Mouse (Mus musculus): ENCODE data around the gene Asb2. TPM values are rescaled to one million over a fixed set of nuclear protein-coding genes. Genes with fewer than 3 reads are reported as not detected.

Gene Asb2
- polyA plus RNA-seq, 1 experiment from 2014 or later, result 0.57 TPM

GRCm38 (mm10) chr12:103373530-103374236 lies 17.9 kb upstream of the Asb2 start:
- Histone ChIP-seq H3K4me3 (no peak overlapping the region), H3K9me3 (no peaks in the 10 kb centered on the region), H3K36me3 (replicated peaks) (no peaks in the 10 kb centered on the region), H3K27ac (no peak overlapping the region), H3K4me1 (no peaks in the 10 kb centered on the region), H3K27me3 (ENCODE audit: poor library complexity, severe bottlenecking) (peaks cover 1% of the 10 kb centered on the region)
- 85% methylated on average over 8 of the region's 8 CpGs for WGBS
- DNase-seq (ENCODE audit: extremely low spot score, low spot score), result no peak

- Histone ChIP-seq H3K4me3 (no peak overlapping the region), H3K9me3 (no peaks in the 10 kb centered on the region), H3K27ac (no peak overlapping the region), H3K36me3 (replicated peaks) (no peaks in the 10 kb centered on the region), H3K27me3 (ENCODE audit: poor library complexity, severe bottlenecking) (peaks cover 9% of the 10 kb centered on the region), H3K4me1 (peaks cover 8% of the 10 kb centered on the region; the same call in 1 of the 2 replicates)
- WGBS, result 33% methylated on average over 6 of the region's 6 CpGs
- DNase-seq (ENCODE audit: extremely low spot score, low spot score), result peak; percentile 62
Measured at GRCm38 (mm10) chr12:103371711-103372110, 15.9 kb upstream of the Asb2 start.

GRCm38 (mm10) chr12:103370861-103371260 lies 15.1 kb upstream of the Asb2 start:
- H3K9me3 ChIP-seq, result no peaks in the 10 kb centered on the region
- WGBS, result 82% methylated on average over 4 of the region's 4 CpGs
- H3K36me3 ChIP-seq (replicated peaks), result no peaks in the 10 kb centered on the region
- peaks cover 8% of the 10 kb centered on the region; the same call in 1 of the 2 replicates for H3K4me1 ChIP-seq
- H3K27me3 ChIP-seq (ENCODE audit: poor library complexity, severe bottlenecking), result peaks cover 9% of the 10 kb centered on the region
- H3K4me3 ChIP-seq, result no peak overlapping the region
- no peak overlapping the region for H3K27ac ChIP-seq
- DNase-seq (ENCODE audit: extremely low spot score, low spot score), result no peak

GRCm38 (mm10) chr12:103368777-103369176 lies 13.0 kb upstream of the Asb2 start:
- H3K27me3 ChIP-seq (ENCODE audit: poor library complexity, severe bottlenecking), result peaks cover 9% of the 10 kb centered on the region
- H3K9me3 ChIP-seq, result no peaks in the 10 kb centered on the region
- 67% methylated on average over 2 of the region's 2 CpGs for WGBS
- no peak for DNase-seq (ENCODE audit: extremely low spot score, low spot score)
- peaks cover 8% of the 10 kb centered on the region; the same call in 1 of the 2 replicates for H3K4me1 ChIP-seq
- H3K4me3 ChIP-seq, result no peak overlapping the region
- H3K27ac ChIP-seq, result no peak overlapping the region
- no peaks in the 10 kb centered on the region for H3K36me3 ChIP-seq (replicated peaks)

GRCm38 (mm10) chr12:103368326-103368669 lies 12.5 kb upstream of the Asb2 start:
- WGBS, result 78% methylated on average over 7 of the region's 7 CpGs

GRCm38 (mm10) chr12:103367620-103368325 lies 12.0 kb upstream of the Asb2 start:
- Histone ChIP-seq H3K4me1 (peaks cover 8% of the 10 kb centered on the region; the same call in 1 of the 2 replicates), H3K27ac (peak overlapping the region; percentile 67), H3K27me3 (ENCODE audit: poor library complexity, severe bottlenecking) (peaks cover 9% of the 10 kb centered on the region), H3K4me3 (peak overlapping the region; percentile 13; the same call in 1 of the 2 replicates), H3K36me3 (replicated peaks) (no peaks in the 10 kb centered on the region), H3K9me3 (no peaks in the 10 kb centered on the region)
- 20% methylated on average over 18 of the region's 18 CpGs for WGBS
- peak; percentile 84 for DNase-seq (ENCODE audit: extremely low spot score, low spot score)

More at GRCm38 (mm10) chr12:103368326-103368669, 12.5 kb upstream of the Asb2 start:
- peaks cover 9% of the 10 kb centered on the region for H3K27me3 ChIP-seq (ENCODE audit: poor library complexity, severe bottlenecking)
- H3K4me1 ChIP-seq, result peaks cover 8% of the 10 kb centered on the region; the same call in 1 of the 2 replicates
- no peak overlapping the region for H3K27ac ChIP-seq
- H3K36me3 ChIP-seq (replicated peaks), result no peaks in the 10 kb centered on the region
- no peaks in the 10 kb centered on the region for H3K9me3 ChIP-seq
- no peak for DNase-seq (ENCODE audit: extremely low spot score, low spot score)
- 0 out of 2 replicates have a peak overlapping the region, but pooled peaks have one; percentile 13 for H3K4me3 ChIP-seq

GRCm38 (mm10) chr12:103367171-103367570 lies 11.4 kb upstream of the Asb2 start:
- Histone ChIP-seq H3K27ac (no peak overlapping the region), H3K4me1 (peaks cover 8% of the 10 kb centered on the region; the same call in 1 of the 2 replicates), H3K27me3 (ENCODE audit: poor library complexity, severe bottlenecking) (peaks cover 9% of the 10 kb centered on the region), H3K9me3 (no peaks in the 10 kb centered on the region), H3K4me3 (no peak overlapping the region), H3K36me3 (replicated peaks) (no peaks in the 10 kb centered on the region)
- WGBS, result 88% methylated on average over 2 of the region's 2 CpGs
- no peak for DNase-seq (ENCODE audit: extremely low spot score, low spot score)

GRCm38 (mm10) chr12:103362336-103362735 lies 6.5 kb upstream of the Asb2 start:
- Histone ChIP-seq H3K4me3 (no peak overlapping the region), H3K27ac (no peak overlapping the region), H3K9me3 (no peaks in the 10 kb centered on the region), H3K36me3 (replicated peaks) (no peaks in the 10 kb centered on the region), H3K27me3 (ENCODE audit: poor library complexity, severe bottlenecking) (no peaks in the 10 kb centered on the region), H3K4me1 (peaks cover 6% of the 10 kb centered on the region; the same call in 1 of the 2 replicates)
- no peak for DNase-seq (ENCODE audit: extremely low spot score, low spot score)
- 89% methylated on average over 3 of the region's 3 CpGs for WGBS

GRCm38 (mm10) chr12:103361539-103362307 lies 5.9 kb upstream of the Asb2 start:
- H3K27ac ChIP-seq, result no peak overlapping the region
- no peaks in the 10 kb centered on the region for H3K9me3 ChIP-seq
- 92% methylated on average over 17 of the region's 17 CpGs for WGBS
- no peaks in the 10 kb centered on the region for H3K36me3 ChIP-seq (replicated peaks)
- H3K4me3 ChIP-seq, result no peak overlapping the region
- H3K27me3 ChIP-seq (ENCODE audit: poor library complexity, severe bottlenecking), result no peaks in the 10 kb centered on the region
- peaks cover 6% of the 10 kb centered on the region; the same call in 1 of the 2 replicates for H3K4me1 ChIP-seq
- no peak for DNase-seq (ENCODE audit: extremely low spot score, low spot score)

GRCm38 (mm10) chr12:103360812-103361211 lies 5.0 kb upstream of the Asb2 start:
- Histone ChIP-seq H3K4me1 (peaks cover 6% of the 10 kb centered on the region; the same call in 1 of the 2 replicates), H3K27ac (no peak overlapping the region), H3K36me3 (replicated peaks) (no peaks in the 10 kb centered on the region), H3K27me3 (ENCODE audit: poor library complexity, severe bottlenecking) (no peaks in the 10 kb centered on the region), H3K9me3 (no peaks in the 10 kb centered on the region), H3K4me3 (no peak overlapping the region)
- 92% methylated on average over 8 of the region's 8 CpGs for WGBS
- no peak for DNase-seq (ENCODE audit: extremely low spot score, low spot score)

GRCm38 (mm10) chr12:103358951-103359801 lies 3.4 kb upstream of the Asb2 start:
- no peak for DNase-seq (ENCODE audit: extremely low spot score, low spot score)
- Histone ChIP-seq H3K27ac (0 out of 2 replicates have a peak overlapping the region, but pooled peaks have one; percentile 17), H3K9me3 (no peaks in the 10 kb centered on the region), H3K27me3 (ENCODE audit: poor library complexity, severe bottlenecking) (no peaks in the 10 kb centered on the region), H3K36me3 (replicated peaks) (no peaks in the 10 kb centered on the region), H3K4me3 (no peak overlapping the region), H3K4me1 (peaks cover 6% of the 10 kb centered on the region; the same call in 1 of the 2 replicates)
- 67% methylated on average over 4 of the region's 4 CpGs for WGBS

- Histone ChIP-seq H3K9me3 (no peaks in the 10 kb centered on the region), H3K36me3 (replicated peaks) (no peaks in the 10 kb centered on the region), H3K27me3 (ENCODE audit: poor library complexity, severe bottlenecking) (no peaks in the 10 kb centered on the region), H3K27ac (no peak overlapping the region), H3K4me3 (no peak overlapping the region), H3K4me1 (peaks cover 12% of the 10 kb centered on the region)
- no peak for DNase-seq (ENCODE audit: extremely low spot score, low spot score)
- WGBS, result 87% methylated on average over 8 of the region's 8 CpGs
Measured at GRCm38 (mm10) chr12:103358216-103358615, 2.4 kb upstream of the Asb2 start.

Measured in forebrain, embryonic 10.5 days (tissue).